Mouse (Mus musculus): Measurements from ENCODE around the gene Gpx8. TPM values are rescaled to one million over a fixed set of nuclear protein-coding genes. Genes with fewer than 3 reads are reported as not detected.

Gpx8 gene
- polyA plus RNA-seq, 1 experiment = 68.8 TPM

GRCm38 (mm10) chr13:112998427-112999201 is 47.6 kb downstream of the Gpx8 start:
- TF ChIP-seq USF1 (IDR thresholded peaks at IDR 0.05; ENCODE audit: low read depth) (peak; percentile 64), CEBPB (IDR thresholded peaks at IDR 0.05; ENCODE audit: insufficient read depth, poor library complexity, severe bottlenecking) (no peak), MAX (IDR thresholded peaks at IDR 0.05; ENCODE audit: low read depth) (no peak), SRF (IDR thresholded peaks at IDR 0.05; ENCODE audit: control insufficient read depth, insufficient read length, low read depth) (no peak), TCF12 (IDR thresholded peaks at IDR 0.05; ENCODE audit: insufficient read depth, poor library complexity, severe bottlenecking) (no peak), REST (IDR thresholded peaks at IDR 0.05; ENCODE audit: insufficient read depth, insufficient read length) (no peak)
- no peak overlapping the region for H3ac ChIP-seq (ENCODE audit: control insufficient read depth, insufficient read length)
- H3K27me3 ChIP-seq (ENCODE audit: control insufficient read depth, insufficient read depth, insufficient read length) = peaks cover 19% of the 10 kb centered on the region
- H3K4me2 ChIP-seq (ENCODE audit: low read depth) = peak overlapping the region; percentile 80
- peak overlapping the region; percentile 11 for H3K4me3 ChIP-seq
- H3K36me3 ChIP-seq (ENCODE audit: control insufficient read depth, insufficient read depth) = no peaks in the 10 kb centered on the region
- no peaks in the 10 kb centered on the region for H3K79me2 ChIP-seq (ENCODE audit: control insufficient read depth, insufficient read depth)

GRCm38 (mm10) chr13:112997369-112997768 is 48.8 kb downstream of the Gpx8 start:
- H3K27me3 ChIP-seq (ENCODE audit: control insufficient read depth, insufficient read depth, insufficient read length) = peaks cover 19% of the 10 kb centered on the region
- H3K4me3 ChIP-seq = no peak overlapping the region
- no peak overlapping the region for H3K4me2 ChIP-seq (ENCODE audit: low read depth)
- H3K79me2 ChIP-seq (ENCODE audit: control insufficient read depth, insufficient read depth) = no peaks in the 10 kb centered on the region
- no peak overlapping the region for H3ac ChIP-seq (ENCODE audit: control insufficient read depth, insufficient read length)
- no peak for TF ChIP-seq TCF3 (IDR thresholded peaks at IDR 0.05; ENCODE audit: insufficient read length, low read depth)
- TF ChIP-seq E2F4 (IDR thresholded peaks at IDR 0.05; ENCODE audit: insufficient read depth) = no peak
- TF ChIP-seq MAX (IDR thresholded peaks at IDR 0.05; ENCODE audit: low read depth) = no peak
- TF ChIP-seq POLR2A (IDR thresholded peaks at IDR 0.05; ENCODE audit: insufficient read length, low read depth) = no peak
- TF ChIP-seq MYOD1 (IDR thresholded peaks at IDR 0.05; ENCODE audit: control insufficient read depth in 1 of 3, insufficient read length in 2 of 3, low read depth in 2 of 3) = no peak
- no peak for TF ChIP-seq POLR2AphosphoS2 (IDR thresholded peaks at IDR 0.05; ENCODE audit: insufficient read length, low read depth)
- TF ChIP-seq CEBPB (IDR thresholded peaks at IDR 0.05; ENCODE audit: insufficient read depth, poor library complexity, severe bottlenecking) = no peak
- no peak for TF ChIP-seq SRF (IDR thresholded peaks at IDR 0.05; ENCODE audit: control insufficient read depth, insufficient read length, low read depth)
- no peak for TF ChIP-seq USF1 (IDR thresholded peaks at IDR 0.05; ENCODE audit: low read depth)
- TF ChIP-seq MYOG (IDR thresholded peaks at IDR 0.05; ENCODE audit: control insufficient read depth in 1 of 3, insufficient read depth in 1 of 3, insufficient read length in 2 of 3, low read depth in 2 of 3) = no peak
- no peak for TF ChIP-seq TCF12 (IDR thresholded peaks at IDR 0.05; ENCODE audit: insufficient read depth, poor library complexity, severe bottlenecking)
- H3K36me3 ChIP-seq (ENCODE audit: control insufficient read depth, insufficient read depth) = no peaks in the 10 kb centered on the region

- Histone ChIP-seq H3K36me3 (ENCODE audit: control insufficient read depth, insufficient read depth) (no peaks in the 10 kb centered on the region), H3K27me3 (ENCODE audit: control insufficient read depth, insufficient read depth, insufficient read length) (peaks cover 19% of the 10 kb centered on the region), H3K4me2 (ENCODE audit: low read depth) (no peak overlapping the region), H3K4me3 (no peak overlapping the region), H3K79me2 (ENCODE audit: control insufficient read depth, insufficient read depth) (no peaks in the 10 kb centered on the region), H3ac (ENCODE audit: control insufficient read depth, insufficient read length) (no peak overlapping the region)
- TF ChIP-seq REST (IDR thresholded peaks at IDR 0.05; ENCODE audit: insufficient read depth, insufficient read length) (no peak), MAX (IDR thresholded peaks at IDR 0.05; ENCODE audit: low read depth) (no peak), USF1 (IDR thresholded peaks at IDR 0.05; ENCODE audit: low read depth) (no peak), E2F4 (IDR thresholded peaks at IDR 0.05; ENCODE audit: insufficient read depth) (no peak), MYOG (IDR thresholded peaks at IDR 0.05; ENCODE audit: control insufficient read depth in 1 of 3, insufficient read depth in 1 of 3, insufficient read length in 2 of 3, low read depth in 2 of 3) (peak in 2 of 3 experiments; percentile 40 to 65), POLR2AphosphoS2 (IDR thresholded peaks at IDR 0.05; ENCODE audit: insufficient read length, low read depth) (no peak), TCF3 (IDR thresholded peaks at IDR 0.05; ENCODE audit: insufficient read length, low read depth) (peak; percentile 33), MYOD1 (IDR thresholded peaks at IDR 0.05; ENCODE audit: control insufficient read depth in 1 of 3, insufficient read length in 2 of 3, low read depth in 2 of 3) (peak in 2 of 3 experiments; percentile 75 to 77)
Measured at GRCm38 (mm10) chr13:112996407-112996806, 49.8 kb downstream of the Gpx8 start.

GRCm38 (mm10) chr13:112994191-112994590 is 52.0 kb downstream of the Gpx8 start:
- Histone ChIP-seq H3K79me2 (ENCODE audit: control insufficient read depth, insufficient read depth) (no peaks in the 10 kb centered on the region), H3K4me3 (no peak overlapping the region), H3ac (ENCODE audit: control insufficient read depth, insufficient read length) (no peak overlapping the region), H3K4me2 (ENCODE audit: low read depth) (peak overlapping the region; percentile 48), H3K36me3 (ENCODE audit: control insufficient read depth, insufficient read depth) (no peaks in the 10 kb centered on the region), H3K27me3 (ENCODE audit: control insufficient read depth, insufficient read depth, insufficient read length) (peaks cover 26% of the 10 kb centered on the region)
- TF ChIP-seq E2F4 (IDR thresholded peaks at IDR 0.05; ENCODE audit: insufficient read depth) (no peak), MYOD1 (IDR thresholded peaks at IDR 0.05; ENCODE audit: control insufficient read depth in 1 of 3, insufficient read length in 2 of 3, low read depth in 2 of 3) (no peak), USF1 (IDR thresholded peaks at IDR 0.05; ENCODE audit: low read depth) (no peak)

GRCm38 (mm10) chr13:112993531-112994152 is 52.6 kb downstream of the Gpx8 start, which contains the start of gene Mcidas:
Mcidas (plus strand) TSS chr13:112993845.
- no peak within 1 kb of the TSS for H3ac ChIP-seq (ENCODE audit: control insufficient read depth, insufficient read length)
- TF ChIP-seq MYOG (IDR thresholded peaks at IDR 0.05; ENCODE audit: control insufficient read depth in 1 of 3, insufficient read depth in 1 of 3, insufficient read length in 2 of 3, low read depth in 2 of 3) (no peak), POLR2AphosphoS2 (IDR thresholded peaks at IDR 0.05; ENCODE audit: insufficient read length, low read depth) (no peak), CEBPB (IDR thresholded peaks at IDR 0.05; ENCODE audit: insufficient read depth, poor library complexity, severe bottlenecking) (no peak), MAX (IDR thresholded peaks at IDR 0.05; ENCODE audit: low read depth) (no peak), REST (IDR thresholded peaks at IDR 0.05; ENCODE audit: insufficient read depth, insufficient read length) (no peak), SRF (IDR thresholded peaks at IDR 0.05; ENCODE audit: control insufficient read depth, insufficient read length, low read depth) (no peak), POLR2A (IDR thresholded peaks at IDR 0.05; ENCODE audit: insufficient read length, low read depth) (no peak), TCF12 (IDR thresholded peaks at IDR 0.05; ENCODE audit: insufficient read depth, poor library complexity, severe bottlenecking) (no peak), MYOD1 (IDR thresholded peaks at IDR 0.05; ENCODE audit: control insufficient read depth in 1 of 3, insufficient read length in 2 of 3, low read depth in 2 of 3) (no peak), USF1 (IDR thresholded peaks at IDR 0.05; ENCODE audit: low read depth) (no peak), E2F4 (IDR thresholded peaks at IDR 0.05; ENCODE audit: insufficient read depth) (no peak), TCF3 (IDR thresholded peaks at IDR 0.05; ENCODE audit: insufficient read length, low read depth) (no peak)
- no peaks in the 10 kb centered on the region for H3K36me3 ChIP-seq (ENCODE audit: control insufficient read depth, insufficient read depth)
- no peak within 1 kb of the TSS for H3K4me3 ChIP-seq
- peak within 1 kb of the TSS; percentile 48 for H3K4me2 ChIP-seq (ENCODE audit: low read depth)
- H3K79me2 ChIP-seq (ENCODE audit: control insufficient read depth, insufficient read depth) = no peaks in the 10 kb centered on the region
- peaks cover 26% of the 10 kb centered on the region for H3K27me3 ChIP-seq (ENCODE audit: control insufficient read depth, insufficient read depth, insufficient read length)

Measured in myocyte (in vitro differentiated cells).